Mouse (Mus musculus) spleen, adult 2 months (tissue): ENCODE data around the gene Prcd.

Experiments
- CTCF ChIP-seq: fragments of 200-500 bp; IDR thresholded peaks from 2 replicates; pipeline ENCODE4 v1.5.1; 2011; ENCODE audit warnings: mild to moderate bottlenecking, inconsistent platforms; ENCODE audit not compliant: insufficient read depth, insufficient read length, insufficient replicate concordance; ENCODE audit errors: extremely low read depth
- POLR2A ChIP-seq: fragments of 200-500 bp; IDR thresholded peaks from 2 replicates; pipeline ENCODE4 v1.6.1; 2011; ENCODE audit warnings: low read depth, low read length, inconsistent platforms

DNA sequence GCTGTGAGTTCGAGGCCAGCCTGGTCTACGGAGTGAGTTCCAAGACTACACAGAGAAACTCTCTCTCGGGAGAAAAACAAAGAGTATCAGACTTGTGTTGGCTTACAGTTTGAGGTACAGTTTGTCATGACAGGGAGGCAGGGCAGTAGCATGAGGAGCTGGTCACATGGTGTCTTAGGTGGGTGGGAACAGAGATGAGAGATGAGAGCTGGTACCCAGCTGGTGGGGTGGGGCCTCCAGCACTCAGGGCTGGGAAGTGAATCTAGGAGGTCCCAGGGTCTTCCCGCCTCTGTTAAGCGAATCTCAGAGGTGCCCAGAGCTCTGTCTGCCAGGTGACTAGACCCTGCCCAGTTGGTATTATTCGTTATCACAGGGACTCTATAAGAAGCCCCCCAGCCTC is 23.9 kb upstream of the Prcd start:
- TF ChIP-seq POLR2A, result no peak
- no peak for TF ChIP-seq CTCF
